9 mouse cellular contexts compared by ENCODE assay signal in the genomic region with DNA sequence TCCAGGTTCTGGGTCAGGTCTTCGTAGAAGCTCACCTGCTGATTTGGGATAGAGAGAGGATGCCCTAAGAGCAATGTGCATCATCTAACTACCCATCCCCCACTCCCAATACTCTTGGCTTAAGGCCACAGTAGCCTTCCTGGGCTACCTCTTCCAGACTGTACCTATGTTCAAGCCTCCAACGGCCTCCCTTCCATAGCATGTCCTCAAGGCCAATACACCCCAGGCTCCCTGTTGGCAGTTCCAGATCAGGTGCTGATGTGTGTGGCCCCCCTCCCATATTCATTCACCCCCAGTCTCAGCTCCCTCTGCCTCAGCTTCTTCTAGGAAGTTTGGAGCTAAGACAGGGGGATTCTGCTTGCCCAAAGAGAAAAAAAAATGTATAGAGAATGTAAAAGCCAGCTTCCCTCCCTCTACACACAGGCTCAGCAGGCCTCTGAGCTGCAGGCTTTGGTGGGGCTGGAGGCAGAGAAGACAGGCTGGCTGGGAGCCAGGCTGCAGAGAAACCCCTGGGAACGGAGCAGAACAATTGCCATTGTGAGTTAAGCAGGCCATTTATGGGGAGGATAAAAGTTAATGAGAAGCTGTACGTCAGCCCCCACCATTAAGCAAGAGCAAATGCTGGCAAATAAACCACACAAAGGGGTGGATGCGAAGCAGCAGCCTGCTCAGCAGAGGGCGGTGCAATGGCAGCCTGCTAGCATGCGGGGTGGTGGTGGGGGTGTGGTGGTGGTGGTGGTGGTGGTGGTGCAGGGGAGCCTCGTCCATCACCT. TPM values are rescaled to one million over a fixed set of nuclear protein-coding genes. Genes with fewer than 3 reads are reported as not detected.
A peak's percentile ranks its signal among the peaks of the same experiment; 100 is the strongest.
DNase-seq lines count a peak whose midpoint lies in the region; ATAC-seq lines count a peak whose summit lies in the region.
"Had no signal": no experiment of that assay in that cellular context is flagged by ENCODE, and none has a peak within 500 bp of the region (broad histone marks: within the 10 kb centered on the region; RNA-seq: fewer than 3 reads in every experiment).

No protein-coding gene starts in this region.

- no peak overlapping the region for H3K4me3 ChIP-seq in hindbrain, embryonic 13.5 days
- H3K4me3 ChIP-seq in neural tube, embryonic 12.5 days: no peak overlapping the region
- H3K4me3 ChIP-seq: left cerebral cortex, adult 2 months had no signal

- peak; percentile 80 for ATAC-seq in hindbrain, embryonic 13.5 days (ENCODE audit: low FRiP score)
- ATAC-seq in neural tube, embryonic 12.5 days (ENCODE audit: low FRiP score, low read depth): peak; percentile 85

- H3K4me2 ChIP-seq in hindbrain, embryonic 13.5 days: peak overlapping the region; percentile 14; the same call in 1 of the 2 replicates
- peak overlapping the region; percentile 14; the same call in 1 of the 2 replicates for H3K4me2 ChIP-seq in neural tube, embryonic 12.5 days (replicated peaks)

- 0 out of 2 replicates have a peak overlapping the region, but pooled peaks have one; percentile 57 for H3K9ac ChIP-seq in hindbrain, embryonic 13.5 days
- no peak overlapping the region for H3K9ac ChIP-seq in neural tube, embryonic 12.5 days

- H3K27me3 ChIP-seq in hindbrain, embryonic 13.5 days: no peaks in the 10 kb centered on the region
- H3K27me3 ChIP-seq in neural tube, embryonic 12.5 days (replicated peaks): no peaks in the 10 kb centered on the region

- H3K36me3 ChIP-seq in hindbrain, embryonic 13.5 days: no peaks in the 10 kb centered on the region
- peaks cover 3% of the 10 kb centered on the region; the same call in 1 of the 2 replicates for H3K36me3 ChIP-seq in neural tube, embryonic 12.5 days

- peaks cover 81% of the 10 kb centered on the region for H3K4me1 ChIP-seq in hindbrain, embryonic 13.5 days (replicated peaks)
- H3K4me1 ChIP-seq in neural tube, embryonic 12.5 days: peaks cover 42% of the 10 kb centered on the region

- H3K9me3 ChIP-seq in hindbrain, embryonic 13.5 days: no peaks in the 10 kb centered on the region
- H3K9me3 ChIP-seq in neural tube, embryonic 12.5 days: no peaks in the 10 kb centered on the region

- H3K27ac ChIP-seq in hindbrain, embryonic 13.5 days: peak overlapping the region; percentile 95
- H3K27ac ChIP-seq in neural tube, embryonic 12.5 days: peak overlapping the region; percentile 67
- H3K27ac ChIP-seq: left cerebral cortex, adult 2 months had no signal

- peak; percentile 56 for DNase-seq in kidney, postnatal 10 days
- DNase-seq in kidney, adult 9 months: no peak
- DNase-seq in embryo, embryonic 10 days (ENCODE audit: low spot score): peak; percentile 37
- DNase-seq in layer of hippocampus, adult 9-11 months: no peak
- no peak for DNase-seq in spleen, postnatal 14 days (ENCODE audit: low spot score in 2 of 2)
- no peak for DNase-seq in layer of hippocampus, postnatal 25 days (ENCODE audit: extremely low spot score in 1 of 2, low spot score in 1 of 2)

- WGBS in hindbrain, embryonic 13.5 days: 16% methylated on average over 8 of the region's 8 CpGs
- 18% methylated on average over 8 of the region's 8 CpGs for WGBS in neural tube, embryonic 12.5 days

RNA-seq across cellular contexts. Expression of a gene that starts 31.5 kb away (rescaled TPM):
- 50.0 TPM in 2 replicates for polyA plus RNA-seq in hindbrain, embryonic 13.5 days (2015; fragmentation: Nextera tagmentation; extraction: Ambion mirVana)
- 46.5 and 48.3 TPM in 2 replicates for polyA plus RNA-seq in neural tube, embryonic 12.5 days (2016; fragmentation: Nextera tagmentation; extraction: Ambion mirVana)
- 10 to 100 TPM; 30.8 to 32.5 TPM for total RNA-seq in layer of hippocampus, postnatal 25 days (2021)

RNA-seq across cellular contexts. Expression of a gene that starts 46.6 kb away (rescaled TPM):
- 0.31 and 0.35 TPM in 2 replicates for polyA plus RNA-seq in hindbrain, embryonic 13.5 days (2015; fragmentation: Nextera tagmentation; extraction: Ambion mirVana)
- 1.5 and 1.8 TPM in 2 replicates for polyA plus RNA-seq in neural tube, embryonic 12.5 days (2016; fragmentation: Nextera tagmentation; extraction: Ambion mirVana)
- not detected for total RNA-seq in layer of hippocampus, postnatal 25 days (2021)
- total RNA-seq: left cerebral cortex, adult 2 months had no signal

Comparison
In these comparisons a context has a peak if more than half of its experiments do, and no peak if none do; other contexts are left out.
1. DNase-seq: peak in kidney, postnatal 10 days (single experiment) and embryo, embryonic 10 days (single experiment); none in kidney, adult 9 months (single experiment), layer of hippocampus, adult 9-11 months (single experiment), spleen, postnatal 14 days (0 of 2) and layer of hippocampus, postnatal 25 days (0 of 2).